Mouse (Mus musculus): ENCODE measurements around the gene Ppp2r3a.

Gene Ppp2r3a

GRCm38 (mm10) chr9:101250981-101251643 is 483 bp downstream of the Ppp2r3a start:
- DNase-seq, result peak; percentile 59

- no peak for DNase-seq
Measured at GRCm38 (mm10) chr9:101250486-101250885, 1.1 kb downstream of the Ppp2r3a start.

GRCm38 (mm10) chr9:101249626-101250025 is 2.0 kb downstream of the Ppp2r3a start:
- peak; percentile 10 for DNase-seq

- DNase-seq, result no peak
Measured at GRCm38 (mm10) chr9:101247541-101247940, 4.1 kb downstream of the Ppp2r3a start.

- no peak for DNase-seq
Measured at GRCm38 (mm10) chr9:101245493-101245892, 6.1 kb downstream of the Ppp2r3a start.

GRCm38 (mm10) chr9:101243711-101244110 is 7.9 kb downstream of the Ppp2r3a start:
- no peak for DNase-seq

GRCm38 (mm10) chr9:101240161-101240560 is 11.4 kb downstream of the Ppp2r3a start:
- DNase-seq, result no peak

GRCm38 (mm10) chr9:101235786-101236185 is 15.8 kb downstream of the Ppp2r3a start:
- DNase-seq, result no peak

GRCm38 (mm10) chr9:101232034-101232433 is 19.6 kb downstream of the Ppp2r3a start:
- DNase-seq, result no peak

GRCm38 (mm10) chr9:101230028-101230427 is 21.6 kb downstream of the Ppp2r3a start:
- no peak for DNase-seq

GRCm38 (mm10) chr9:101228892-101229291 is 22.7 kb downstream of the Ppp2r3a start:
- DNase-seq, result no peak

- DNase-seq, result no peak
Measured at GRCm38 (mm10) chr9:101207984-101208383, 43.6 kb downstream of the Ppp2r3a start.

GRCm38 (mm10) chr9:101206516-101206915 is 45.1 kb downstream of the Ppp2r3a start:
- DNase-seq, result no peak

GRCm38 (mm10) chr9:101205216-101205615 is 46.4 kb downstream of the Ppp2r3a start:
- no peak for DNase-seq

GRCm38 (mm10) chr9:101204059-101204458 is 47.5 kb downstream of the Ppp2r3a start:
- DNase-seq, result peak; percentile 18

GRCm38 (mm10) chr9:101200627-101201026 is 51.0 kb downstream of the Ppp2r3a start:
- no peak for DNase-seq

GRCm38 (mm10) chr9:101198804-101199203 is 52.8 kb downstream of the Ppp2r3a start:
- DNase-seq, result no peak

GRCm38 (mm10) chr9:101198261-101198660 is 53.3 kb downstream of the Ppp2r3a start:
- DNase-seq, result no peak

GRCm38 (mm10) chr9:101181962-101182701 is 69.5 kb downstream of the Ppp2r3a start:
- peak; percentile 84 for DNase-seq

GRCm38 (mm10) chr9:101181291-101181690 is 70.3 kb downstream of the Ppp2r3a start:
- DNase-seq, result no peak

GRCm38 (mm10) chr9:101180234-101180633 is 71.4 kb downstream of the Ppp2r3a start:
- no peak for DNase-seq

- DNase-seq, result no peak
Measured at GRCm38 (mm10) chr9:101160627-101161026, 91.0 kb downstream of the Ppp2r3a start.

GRCm38 (mm10) chr9:101160092-101160491 is 91.5 kb downstream of the Ppp2r3a start:
- no peak for DNase-seq

- DNase-seq, result peak; percentile 30
Measured at GRCm38 (mm10) chr9:101159431-101159830, 92.2 kb downstream of the Ppp2r3a start.

Data from thymus, postnatal 4 days (tissue).